Mouse (Mus musculus) midbrain, postnatal 0 days (tissue): ENCODE results near the gene Fbxo34. TPM values are rescaled to one million over a fixed set of nuclear protein-coding genes. Genes with fewer than 3 reads are reported as not detected.
A peak's percentile ranks its signal among the peaks of the same experiment; 100 is the strongest.

Experiments
- ATAC-seq: fragments of 200-750 bp; cut with Nextera tagmentation; 2 replicates; pipeline ENCODE4 v1.8.0; 2017; ENCODE audit warnings: moderate number of reproducible peaks, mild to moderate bottlenecking, moderate TSS enrichment, moderate library complexity; ENCODE audit not compliant: low FRiP score
- DNase-seq: peaks from one replicate; pipeline ENCODE4 v3.0.0-alpha.2; 2015; ENCODE audit warnings: low spot score
- H3K27ac ChIP-seq: fragments of 300-500 bp; sonication (generic); 2 replicates; pipeline ENCODE4 v1.5.1; 2014; ENCODE audit warnings: low read depth, mild to moderate bottlenecking, low read length, mixed read lengths
- H3K27me3 ChIP-seq: fragments of 300-500 bp; sonication (generic); 2 replicates; pipeline ENCODE4 v1.6.1; 2014; ENCODE audit warnings: low read length, control low read depth, mixed read lengths; ENCODE audit not compliant: insufficient read depth
- H3K36me3 ChIP-seq: fragments of 300-500 bp; sonication (generic); 2 replicates; pipeline ENCODE4 v1.6.1; 2014; ENCODE audit warnings: low read length, control low read depth, mixed read lengths; ENCODE audit not compliant: insufficient read depth
- H3K4me1 ChIP-seq: fragments of 300-500 bp; sonication (generic); 2 replicates; pipeline ENCODE4 v1.6.1; 2014; ENCODE audit warnings: mild to moderate bottlenecking, control low read depth, antibody characterized with exemption, low read length, mixed read lengths; ENCODE audit not compliant: insufficient read depth
- H3K4me2 ChIP-seq: fragments of 300-500 bp; sonication (generic); 2 replicates; pipeline ENCODE4 v1.6.1; 2014; ENCODE audit warnings: low read depth, mild to moderate bottlenecking, low read length, mixed read lengths; ENCODE audit not compliant: poor library complexity, severe bottlenecking
- H3K4me3 ChIP-seq: fragments of 300-500 bp; sonication (generic); 2 replicates; pipeline ENCODE4 v1.5.1; 2014; ENCODE audit warnings: low read depth, mild to moderate bottlenecking, low read length, moderate library complexity
- H3K9ac ChIP-seq: fragments of 300-500 bp; sonication (generic); replicated peaks from 2 replicates; pipeline ENCODE4 v1.6.1; 2014; ENCODE audit warnings: mild to moderate bottlenecking, low read length, moderate library complexity, mixed read lengths; ENCODE audit not compliant: poor library complexity, severe bottlenecking
- H3K9me3 ChIP-seq: fragments of 300-500 bp; sonication (generic); 2 replicates; pipeline ENCODE4 v1.6.1; 2016; ENCODE audit warnings: low read length, control low read depth
- CTCF ChIP-seq: IDR thresholded peaks from 2 replicates; pipeline ENCODE4 v1.5.1; 2016; ENCODE audit warnings: antibody characterized with exemption, mild to moderate bottlenecking
- WGBS: fragments of 180-500 bp; shearing (Covaris S2); extraction: QIAGEN DNeasy Blood & Tissue Kit; methylation state at CpG from one replicate; pipeline ENCODE4 v1.1.7; 2014; 5-methylcytosine and 5-hydroxymethylcytosine counted together
- polyA plus RNA-seq: library from polyadenylated mRNA; unstranded; fragments of >200 nt; fragmentation: Nextera tagmentation; extraction: Ambion mirVana; gene quantifications from 2 replicates; pipeline ENCODE4 v1.2.1, GENCODE M21; 2015
- total RNA-seq: library from RNA; depleted of rRNA; stranded (reverse); fragments of >200 nt; gene quantifications from 2 replicates; pipeline ENCODE4 v1.2.3, GENCODE M21; 2014; rRNA removed

The Fbxo34 gene
- total and polyA plus RNA-seq, 2 experiments from 2014 or later: 29.9 to 36.5 TPM

GRCm38 (mm10) chr14:47574721-47575120 lies 124.5 kb downstream of the Fbxo34 start:
- Histone ChIP-seq H3K9ac (no peak overlapping the region), H3K27me3 (no peaks in the 10 kb centered on the region)

GRCm38 (mm10) chr14:47576687-47577086 lies 126.5 kb downstream of the Fbxo34 start:
- no peaks in the 10 kb centered on the region for H3K4me1 ChIP-seq
- WGBS: 64% methylated on average over 4 of the region's 4 CpGs
- H3K4me3 ChIP-seq: no peak overlapping the region
- H3K4me2 ChIP-seq: no peak overlapping the region
- H3K9ac ChIP-seq: no peak overlapping the region
- H3K27me3 ChIP-seq: no peaks in the 10 kb centered on the region
- DNase-seq (no peak), ATAC-seq (no peak)
- H3K27ac ChIP-seq: no peak overlapping the region
- no peaks in the 10 kb centered on the region for H3K36me3 ChIP-seq
- H3K9me3 ChIP-seq: no peaks in the 10 kb centered on the region
- TF ChIP-seq CTCF: no peak

More at GRCm38 (mm10) chr14:47574721-47575120, 124.5 kb downstream of the Fbxo34 start:
- ATAC-seq: no peak
- H3K4me1 ChIP-seq: no peaks in the 10 kb centered on the region
- TF ChIP-seq CTCF: no peak
- no peaks in the 10 kb centered on the region for H3K9me3 ChIP-seq
- no peak overlapping the region for H3K27ac ChIP-seq
- no peaks in the 10 kb centered on the region for H3K36me3 ChIP-seq
- H3K4me2 ChIP-seq: no peak overlapping the region
- no peak for DNase-seq
- 73% methylated on average over 11 of the region's 11 CpGs for WGBS
- H3K4me3 ChIP-seq: no peak overlapping the region

GRCm38 (mm10) chr14:47578086-47578485 lies 127.9 kb downstream of the Fbxo34 start:
- TF ChIP-seq CTCF: no peak
- DNase-seq (peak; percentile 44), ATAC-seq (no peak)
- Histone ChIP-seq H3K27ac (no peak overlapping the region), H3K27me3 (no peaks in the 10 kb centered on the region), H3K36me3 (no peaks in the 10 kb centered on the region), H3K9ac (no peak overlapping the region), H3K4me2 (no peak overlapping the region), H3K4me3 (no peak overlapping the region), H3K9me3 (no peaks in the 10 kb centered on the region), H3K4me1 (no peaks in the 10 kb centered on the region)
- 77% methylated on average over 2 of the region's 2 CpGs for WGBS

GRCm38 (mm10) chr14:47581280-47581679 lies 131.1 kb downstream of the Fbxo34 start:
- DNase-seq: no peak
- Histone ChIP-seq H3K27me3 (no peaks in the 10 kb centered on the region), H3K4me2 (no peak overlapping the region), H3K9me3 (no peaks in the 10 kb centered on the region), H3K27ac (no peak overlapping the region), H3K4me1 (no peaks in the 10 kb centered on the region), H3K9ac (no peak overlapping the region), H3K4me3 (no peak overlapping the region), H3K36me3 (no peaks in the 10 kb centered on the region)
- no peak for TF ChIP-seq CTCF
- ATAC-seq: no peak
- 26% methylated on average over 1 of the region's 1 CpGs for WGBS

Other genes with a start within 250 kb of the Fbxo34 start
- 9.8 and 12.3 TPM in 2 replicates for gene Wdhd1, start 173.6 kb upstream of the Fbxo34 start, total RNA-seq
- gene Wdhd1, start 173.6 kb upstream of the Fbxo34 start, polyA plus RNA-seq: 7.8 and 8.8 TPM in 2 replicates
- gene Socs4, start 173.5 kb upstream of the Fbxo34 start, total RNA-seq: 7.9 and 10.0 TPM in 2 replicates
- gene Socs4, start 173.5 kb upstream of the Fbxo34 start, polyA plus RNA-seq: 1.7 and 2.7 TPM in 2 replicates
- 51.0 and 57.6 TPM in 2 replicates for gene Mapk1ip1l, start 152.2 kb upstream of the Fbxo34 start, total RNA-seq
- 29.9 and 36.3 TPM in 2 replicates for gene Mapk1ip1l, start 152.2 kb upstream of the Fbxo34 start, polyA plus RNA-seq
- gene Lgals3, start 82.7 kb upstream of the Fbxo34 start, total RNA-seq: 3.7 and 14.6 TPM in 2 replicates
- gene Lgals3, start 82.7 kb upstream of the Fbxo34 start, polyA plus RNA-seq: 5.2 and 6.3 TPM in 2 replicates
- gene Dlgap5, start 32.0 kb upstream of the Fbxo34 start, total RNA-seq: 1.2 and 1.7 TPM in 2 replicates
- gene Dlgap5, start 32.0 kb upstream of the Fbxo34 start, polyA plus RNA-seq: 1.9 and 2.2 TPM in 2 replicates
- 5.3 and 5.8 TPM in 2 replicates for gene Atg14, start 120.2 kb downstream of the Fbxo34 start, total RNA-seq
- 21.4 and 23.9 TPM in 2 replicates for gene Atg14, start 120.2 kb downstream of the Fbxo34 start, polyA plus RNA-seq
- 31.1 and 50.6 TPM in 2 replicates for gene Ktn1, start 198.0 kb downstream of the Fbxo34 start, total RNA-seq
- gene Ktn1, start 198.0 kb downstream of the Fbxo34 start, polyA plus RNA-seq: 55.1 and 69.0 TPM in 2 replicates